Mouse (Mus musculus) limb, embryonic 15.5 days (tissue): ENCODE data around the gene Clrn2. TPM values are rescaled to one million over a fixed set of nuclear protein-coding genes. Genes with fewer than 3 reads are reported as not detected.

Experiments
- ATAC-seq: fragments of 200-750 bp; cut with Nextera tagmentation; 2 replicates; pipeline ENCODE4 v1.8.0; 2017; ENCODE audit warnings: low read depth, moderate TSS enrichment; ENCODE audit not compliant: insufficient number of reproducible peaks, low FRiP score, low TSS enrichment
- H3K27ac ChIP-seq: fragments of 300-500 bp; sonication (generic); 2 replicates; pipeline ENCODE4 v1.5.1; 2015; ENCODE audit warnings: moderate library complexity, mild to moderate bottlenecking, inconsistent platforms
- H3K27me3 ChIP-seq: fragments of 300-500 bp; sonication (generic); 2 replicates; pipeline ENCODE4 v1.6.1; 2015; ENCODE audit warnings: inconsistent platforms
- H3K36me3 ChIP-seq: fragments of 300-500 bp; sonication (generic); 2 replicates; pipeline ENCODE4 v1.6.1; 2015; ENCODE audit warnings: inconsistent platforms
- H3K4me1 ChIP-seq: fragments of 300-500 bp; sonication (generic); 2 replicates; pipeline ENCODE4 v1.6.1; 2015; ENCODE audit warnings: inconsistent platforms
- H3K4me2 ChIP-seq: fragments of 300-500 bp; sonication (generic); 2 replicates; pipeline ENCODE4 v1.6.1; 2015; ENCODE audit warnings: mild to moderate bottlenecking, inconsistent platforms
- H3K4me3 ChIP-seq: fragments of 300-500 bp; sonication (generic); 2 replicates; pipeline ENCODE4 v1.5.1; 2015; ENCODE audit warnings: mild to moderate bottlenecking, inconsistent platforms
- H3K9ac ChIP-seq: fragments of 300-500 bp; sonication (generic); 2 replicates; pipeline ENCODE4 v1.6.1; 2015; ENCODE audit warnings: inconsistent platforms
- H3K9me3 ChIP-seq: fragments of 300-500 bp; sonication (generic); 2 replicates; pipeline ENCODE4 v1.6.1; 2016; ENCODE audit warnings: inconsistent platforms
- WGBS: fragments of 180-500 bp; shearing (Covaris S2); methylation state at CpG from one replicate; pipeline ENCODE4 v1.1.7; 2015; 5-methylcytosine and 5-hydroxymethylcytosine counted together
- polyA plus RNA-seq: library from polyadenylated mRNA; unstranded; fragments of >200 nt; fragmentation: Nextera tagmentation; extraction: Ambion mirVana; gene quantifications from 2 replicates; pipeline ENCODE4 v1.2.1, GENCODE M21; 2015

Clrn2 gene
- polyA plus RNA-seq, 1 experiment from 2014 or later = not detected

- Histone ChIP-seq H3K27me3 (no peaks in the 10 kb centered on the region), H3K9me3 (no peaks in the 10 kb centered on the region), H3K27ac (no peak overlapping the region), H3K4me3 (no peak overlapping the region), H3K9ac (no peak overlapping the region), H3K4me2 (no peak overlapping the region), H3K4me1 (peaks cover 6% of the 10 kb centered on the region), H3K36me3 (peaks cover 25% of the 10 kb centered on the region)
- whole genome bisulfite sequencing = 62% methylated on average over 14 of the region's 14 CpGs
- peak; percentile 55 for ATAC-seq
These were observed 17.3 kb upstream of the Clrn2 start for GRCm38 (mm10) chr5:45435967-45436950.

GRCm38 (mm10) chr5:45437826-45438225 is 15.7 kb upstream of the Clrn2 start:
- H3K4me3 ChIP-seq = no peak overlapping the region
- H3K27me3 ChIP-seq = no peaks in the 10 kb centered on the region
- peaks cover 31% of the 10 kb centered on the region for H3K36me3 ChIP-seq
- no peak overlapping the region for H3K4me2 ChIP-seq
- 86% methylated on average over 4 of the region's 4 CpGs for WGBS
- H3K9me3 ChIP-seq = no peaks in the 10 kb centered on the region
- no peak overlapping the region for H3K27ac ChIP-seq
- ATAC-seq = no peak
- peaks cover 6% of the 10 kb centered on the region for H3K4me1 ChIP-seq
- H3K9ac ChIP-seq = no peak overlapping the region

- 81% methylated on average over 8 of the region's 8 CpGs for WGBS
- H3K36me3 ChIP-seq = peaks cover 34% of the 10 kb centered on the region
These were observed 15.2 kb upstream of the Clrn2 start for GRCm38 (mm10) chr5:45438301-45438700.

GRCm38 (mm10) chr5:45441124-45441523 is 12.4 kb upstream of the Clrn2 start:
- 89% methylated on average over 3 of the region's 3 CpGs for WGBS
- no peak for ATAC-seq
- peaks cover 33% of the 10 kb centered on the region for H3K36me3 ChIP-seq

More at GRCm38 (mm10) chr5:45438301-45438700, 15.2 kb upstream of the Clrn2 start:
- no peak for ATAC-seq
- Histone ChIP-seq H3K4me1 (peaks cover 6% of the 10 kb centered on the region), H3K4me2 (no peak overlapping the region), H3K27me3 (no peaks in the 10 kb centered on the region), H3K9me3 (no peaks in the 10 kb centered on the region), H3K9ac (no peak overlapping the region), H3K27ac (no peak overlapping the region), H3K4me3 (no peak overlapping the region)

GRCm38 (mm10) chr5:45441745-45442144 is 11.8 kb upstream of the Clrn2 start:
- H3K4me3 ChIP-seq = no peak overlapping the region
- H3K27ac ChIP-seq = no peak overlapping the region
- H3K4me2 ChIP-seq = no peak overlapping the region
- no peak for ATAC-seq
- H3K9ac ChIP-seq = no peak overlapping the region
- H3K9me3 ChIP-seq = no peaks in the 10 kb centered on the region
- no peaks in the 10 kb centered on the region for H3K27me3 ChIP-seq
- H3K36me3 ChIP-seq = peaks cover 34% of the 10 kb centered on the region
- WGBS = 80% methylated on average over 3 of the region's 3 CpGs
- H3K4me1 ChIP-seq = no peaks in the 10 kb centered on the region; the same call in 1 of the 2 replicates

More at GRCm38 (mm10) chr5:45441124-45441523, 12.4 kb upstream of the Clrn2 start:
- H3K4me1 ChIP-seq = peaks cover 4% of the 10 kb centered on the region
- no peak overlapping the region for H3K9ac ChIP-seq
- no peak overlapping the region for H3K4me3 ChIP-seq
- H3K4me2 ChIP-seq = no peak overlapping the region
- H3K27ac ChIP-seq = no peak overlapping the region
- no peaks in the 10 kb centered on the region for H3K9me3 ChIP-seq
- no peaks in the 10 kb centered on the region for H3K27me3 ChIP-seq

GRCm38 (mm10) chr5:45444130-45444832 is 9.3 kb upstream of the Clrn2 start:
- ATAC-seq = no peak
- Histone ChIP-seq H3K36me3 (peaks cover 24% of the 10 kb centered on the region), H3K4me1 (peaks cover 12% of the 10 kb centered on the region), H3K4me2 (no peak overlapping the region), H3K4me3 (no peak overlapping the region), H3K9me3 (no peaks in the 10 kb centered on the region), H3K27me3 (no peaks in the 10 kb centered on the region), H3K9ac (no peak overlapping the region), H3K27ac (no peak overlapping the region)
- WGBS = 69% methylated on average over 8 of the region's 8 CpGs

GRCm38 (mm10) chr5:45448676-45449075 is 4.9 kb upstream of the Clrn2 start:
- no peak overlapping the region; the same call in 1 of the 2 replicates for H3K9ac ChIP-seq
- H3K27me3 ChIP-seq = no peaks in the 10 kb centered on the region

GRCm38 (mm10) chr5:45449206-45449605 is 4.3 kb upstream of the Clrn2 start:
- H3K27ac ChIP-seq = no peak overlapping the region

More at GRCm38 (mm10) chr5:45448676-45449075, 4.9 kb upstream of the Clrn2 start:
- peak overlapping the region; percentile 74; the same call in 1 of the 2 replicates for H3K4me3 ChIP-seq
- H3K27ac ChIP-seq = no peak overlapping the region
- 57% methylated on average over 5 of the region's 5 CpGs for WGBS
- H3K9me3 ChIP-seq = no peaks in the 10 kb centered on the region
- peaks cover 8% of the 10 kb centered on the region; the same call in 1 of the 2 replicates for H3K36me3 ChIP-seq
- H3K4me2 ChIP-seq = peak overlapping the region; percentile 95
- peaks cover 14% of the 10 kb centered on the region for H3K4me1 ChIP-seq
- no peak for ATAC-seq

GRCm38 (mm10) chr5:45449831-45450716 is 3.5 kb upstream of the Clrn2 start, which contains the start of gene Qdpr:
Gene Qdpr, minus strand, starts transcription at chr5:45450236.
- peaks cover 14% of the 10 kb centered on the region for H3K4me1 ChIP-seq
- peak; percentile 100 for ATAC-seq
- no peaks in the 10 kb centered on the region for H3K9me3 ChIP-seq
- no peaks in the 10 kb centered on the region for H3K27me3 ChIP-seq
- H3K27ac ChIP-seq = peak within 1 kb of the TSS; percentile 79
- H3K4me3 ChIP-seq = peak within 1 kb of the TSS; percentile 74
- peaks cover 2% of the 10 kb centered on the region; the same call in 1 of the 2 replicates for H3K36me3 ChIP-seq
- H3K4me2 ChIP-seq = peak within 1 kb of the TSS; percentile 95
- WGBS = under 1% methylated on average over 70 of the region's 70 CpGs
- H3K9ac ChIP-seq = peak within 1 kb of the TSS; percentile 61

More at GRCm38 (mm10) chr5:45449206-45449605, 4.3 kb upstream of the Clrn2 start:
- no peaks in the 10 kb centered on the region for H3K9me3 ChIP-seq
- peaks cover 14% of the 10 kb centered on the region for H3K4me1 ChIP-seq
- H3K27me3 ChIP-seq = no peaks in the 10 kb centered on the region
- no peak for ATAC-seq
- WGBS = 2% methylated on average over 8 of the region's 8 CpGs
- H3K36me3 ChIP-seq = peaks cover 5% of the 10 kb centered on the region; the same call in 1 of the 2 replicates
- H3K4me3 ChIP-seq = peak overlapping the region; percentile 74
- H3K9ac ChIP-seq = peak overlapping the region; percentile 61
- H3K4me2 ChIP-seq = peak overlapping the region; percentile 95

GRCm38 (mm10) chr5:45454456-45454855 is 905 bp downstream of the Clrn2 start:
- H3K4me2 ChIP-seq = no peak overlapping the region
- 33% methylated on average over 9 of the region's 9 CpGs for WGBS
- H3K4me1 ChIP-seq = peaks cover under 1% of the 10 kb centered on the region; the same call in 1 of the 2 replicates
- no peak overlapping the region for H3K4me3 ChIP-seq
- H3K27ac ChIP-seq = no peak overlapping the region
- H3K36me3 ChIP-seq = no peaks in the 10 kb centered on the region
- no peak overlapping the region for H3K9ac ChIP-seq
- no peak for ATAC-seq
- no peaks in the 10 kb centered on the region for H3K9me3 ChIP-seq
- H3K27me3 ChIP-seq = no peaks in the 10 kb centered on the region
